Mouse (Mus musculus): ENCODE measurements around the gene AC170998.1. TPM values are rescaled to one million over a fixed set of nuclear protein-coding genes. Genes with fewer than 3 reads are reported as not detected.

Gene AC170998.1
- polyA plus RNA-seq, 1 experiment from 2014 or later = 0.95 TPM

DNA sequence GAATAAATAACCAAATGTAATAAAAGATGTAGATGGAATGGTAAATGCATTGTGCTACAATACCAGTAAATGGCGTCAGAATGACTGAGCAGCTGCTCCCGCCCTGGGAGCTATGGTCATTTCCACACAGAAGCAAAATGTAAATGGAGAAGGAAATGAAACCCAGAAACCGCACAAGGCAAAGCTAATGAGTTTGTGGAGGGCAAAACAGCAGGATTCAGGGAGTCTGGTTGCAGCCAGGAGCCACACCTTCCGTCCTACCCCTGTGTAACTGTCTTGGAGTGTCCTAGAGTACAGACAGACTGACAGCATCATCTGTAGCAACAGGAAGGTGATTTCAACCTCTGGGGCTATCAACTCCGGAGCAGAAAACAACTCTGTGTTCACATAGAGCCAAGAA is 30.6 kb downstream of the AC170998.1 start:
- Histone ChIP-seq H3K4me1 (ENCODE audit: control insufficient read depth, insufficient read depth, low read length) (no peaks in the 10 kb centered on the region), H3K9me3 (ENCODE audit: control insufficient read depth, low read length) (no peaks in the 10 kb centered on the region), H3K9ac (ENCODE audit: low read length) (no peak overlapping the region), H3K27me3 (ENCODE audit: control insufficient read depth, insufficient read depth, low read length) (no peaks in the 10 kb centered on the region), H3K27ac (ENCODE audit: low read depth, low read length) (no peak overlapping the region), H3K4me3 (ENCODE audit: low read depth, low read length) (no peak overlapping the region), H3K4me2 (ENCODE audit: low read depth) (no peak overlapping the region), H3K36me3 (ENCODE audit: control insufficient read depth, insufficient read depth, low read length) (no peaks in the 10 kb centered on the region)
- ATAC-seq (ENCODE audit: insufficient read depth, low FRiP score, low TSS enrichment) (no peak), DNase-seq (ENCODE audit: low spot score) (no peak)
- WGBS = 71% methylated on average over 5 of the region's 5 CpGs

DNA sequence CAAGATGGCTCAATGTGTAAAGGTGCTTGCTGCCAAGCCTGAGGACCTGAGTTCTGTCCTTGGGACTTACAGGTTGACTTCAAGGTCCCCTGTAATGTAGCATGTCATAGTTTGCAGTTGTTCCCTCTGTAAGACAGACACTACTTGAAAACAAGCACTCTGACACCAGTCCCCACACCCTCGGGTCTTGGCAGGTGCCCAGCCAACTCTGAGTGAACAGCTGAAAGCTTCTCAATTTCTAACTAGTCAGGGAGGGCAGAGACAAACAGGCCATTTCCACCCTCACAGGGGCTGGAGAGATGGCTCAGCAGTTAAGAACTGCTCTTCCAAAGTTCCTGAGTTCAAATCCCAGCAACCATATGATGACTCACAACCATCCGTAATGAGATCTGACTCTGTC is 31.6 kb downstream of the AC170998.1 start:
- WGBS = 94% methylated on average over 2 of the region's 2 CpGs

DNA sequence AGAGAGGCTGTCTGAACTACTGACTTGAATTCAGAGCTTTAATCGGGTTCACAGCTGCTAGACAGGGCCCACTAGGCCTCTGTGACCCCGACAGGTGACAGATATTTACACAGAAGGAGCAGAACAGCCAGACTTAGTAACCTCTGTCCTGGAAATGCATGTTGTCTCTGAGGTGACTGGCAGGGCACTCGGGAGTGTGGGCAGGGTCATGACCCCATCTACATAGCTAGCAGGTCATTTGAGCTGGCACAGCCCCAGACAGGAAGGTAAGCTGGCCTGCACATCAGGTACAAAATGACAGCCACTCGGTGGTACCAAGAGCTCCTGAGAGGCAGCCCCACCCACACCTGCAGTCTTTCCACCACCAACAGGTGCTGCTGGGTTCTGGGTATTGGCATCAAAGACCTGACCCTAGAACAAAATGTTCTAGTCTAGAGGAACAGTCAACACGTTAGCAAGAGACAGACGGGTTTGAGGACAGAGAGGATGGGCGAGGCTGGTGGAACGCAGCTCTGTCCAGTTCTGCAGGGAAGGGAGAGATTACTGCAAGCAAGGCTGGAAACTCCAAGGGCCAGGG is 34.9 kb downstream of the AC170998.1 start:
- Histone ChIP-seq H3K4me3 (ENCODE audit: low read depth, low read length) (no peak overlapping the region), H3K27ac (ENCODE audit: low read depth, low read length) (no peak overlapping the region), H3K9me3 (ENCODE audit: control insufficient read depth, low read length) (no peaks in the 10 kb centered on the region), H3K4me1 (ENCODE audit: control insufficient read depth, insufficient read depth, low read length) (no peaks in the 10 kb centered on the region), H3K27me3 (ENCODE audit: control insufficient read depth, insufficient read depth, low read length) (no peaks in the 10 kb centered on the region), H3K4me2 (ENCODE audit: low read depth) (no peak overlapping the region), H3K9ac (ENCODE audit: low read length) (no peak overlapping the region), H3K36me3 (ENCODE audit: control insufficient read depth, insufficient read depth, low read length) (no peaks in the 10 kb centered on the region)
- DNase-seq (ENCODE audit: low spot score) (no peak), ATAC-seq (ENCODE audit: insufficient read depth, low FRiP score, low TSS enrichment) (no peak)
- 70% methylated on average over 8 of the region's 8 CpGs for WGBS

More for the DNA sequence above, 31.6 kb downstream of the AC170998.1 start:
- Histone ChIP-seq H3K27ac (ENCODE audit: low read depth, low read length) (no peak overlapping the region), H3K9me3 (ENCODE audit: control insufficient read depth, low read length) (no peaks in the 10 kb centered on the region), H3K9ac (ENCODE audit: low read length) (no peak overlapping the region), H3K4me2 (ENCODE audit: low read depth) (no peak overlapping the region), H3K27me3 (ENCODE audit: control insufficient read depth, insufficient read depth, low read length) (no peaks in the 10 kb centered on the region), H3K4me3 (ENCODE audit: low read depth, low read length) (no peak overlapping the region), H3K36me3 (ENCODE audit: control insufficient read depth, insufficient read depth, low read length) (no peaks in the 10 kb centered on the region), H3K4me1 (ENCODE audit: control insufficient read depth, insufficient read depth, low read length) (no peaks in the 10 kb centered on the region)
- DNase-seq (ENCODE audit: low spot score) = no peak
- no peak for ATAC-seq (ENCODE audit: insufficient read depth, low FRiP score, low TSS enrichment)

- no peak overlapping the region for H3K27ac ChIP-seq (ENCODE audit: low read depth, low read length)
- no peaks in the 10 kb centered on the region for H3K4me1 ChIP-seq (ENCODE audit: control insufficient read depth, insufficient read depth, low read length)
- DNase-seq (ENCODE audit: low spot score) (peak; percentile 69), ATAC-seq (ENCODE audit: insufficient read depth, low FRiP score, low TSS enrichment) (no peak)
- H3K36me3 ChIP-seq (ENCODE audit: control insufficient read depth, insufficient read depth, low read length) = no peaks in the 10 kb centered on the region
- no peaks in the 10 kb centered on the region for H3K9me3 ChIP-seq (ENCODE audit: control insufficient read depth, low read length)
- H3K27me3 ChIP-seq (ENCODE audit: control insufficient read depth, insufficient read depth, low read length) = no peaks in the 10 kb centered on the region
- H3K4me3 ChIP-seq (ENCODE audit: low read depth, low read length) = no peak overlapping the region
- WGBS = 20% methylated on average over 3 of the region's 3 CpGs
- H3K9ac ChIP-seq (ENCODE audit: low read length) = no peak overlapping the region
- H3K4me2 ChIP-seq (ENCODE audit: low read depth) = no peak overlapping the region
Measured at GRCm38 (mm10) chr17:28761871-28762270, 36.0 kb downstream of the AC170998.1 start.

DNA sequence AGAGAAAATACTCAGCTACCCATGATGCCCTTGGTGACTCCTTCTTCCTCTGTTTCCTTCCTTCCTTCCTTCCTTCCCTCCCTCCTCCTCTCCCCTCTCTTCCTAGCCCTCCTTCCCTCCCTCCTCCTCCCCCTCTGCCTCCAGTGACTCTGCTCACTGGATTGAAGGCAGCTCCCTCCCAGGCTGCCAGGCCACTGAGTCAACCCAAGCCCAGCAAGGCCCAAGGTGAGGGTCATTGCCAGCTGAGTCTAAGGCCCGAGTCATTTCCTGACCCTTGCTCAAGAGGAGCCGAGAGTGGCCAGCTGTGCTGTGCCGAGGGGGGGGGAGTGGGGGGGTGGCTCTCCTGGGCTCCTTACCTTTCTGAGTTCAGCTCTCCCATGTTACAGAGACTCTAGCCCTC is 40.3 kb downstream of the AC170998.1 start:
- no peak for ATAC-seq (ENCODE audit: insufficient read depth, low FRiP score, low TSS enrichment)
- Histone ChIP-seq H3K4me2 (ENCODE audit: low read depth) (no peak overlapping the region), H3K4me1 (ENCODE audit: control insufficient read depth, insufficient read depth, low read length) (peaks cover 9% of the 10 kb centered on the region; the same call in 1 of the 2 replicates), H3K36me3 (ENCODE audit: control insufficient read depth, insufficient read depth, low read length) (no peaks in the 10 kb centered on the region), H3K9ac (ENCODE audit: low read length) (no peak overlapping the region), H3K9me3 (ENCODE audit: control insufficient read depth, low read length) (no peaks in the 10 kb centered on the region), H3K27ac (ENCODE audit: low read depth, low read length) (no peak overlapping the region), H3K27me3 (ENCODE audit: control insufficient read depth, insufficient read depth, low read length) (peaks cover 30% of the 10 kb centered on the region), H3K4me3 (ENCODE audit: low read depth, low read length) (no peak overlapping the region)
- DNase-seq (ENCODE audit: low spot score) = no peak
- 74% methylated on average over 3 of the region's 3 CpGs for WGBS

DNA sequence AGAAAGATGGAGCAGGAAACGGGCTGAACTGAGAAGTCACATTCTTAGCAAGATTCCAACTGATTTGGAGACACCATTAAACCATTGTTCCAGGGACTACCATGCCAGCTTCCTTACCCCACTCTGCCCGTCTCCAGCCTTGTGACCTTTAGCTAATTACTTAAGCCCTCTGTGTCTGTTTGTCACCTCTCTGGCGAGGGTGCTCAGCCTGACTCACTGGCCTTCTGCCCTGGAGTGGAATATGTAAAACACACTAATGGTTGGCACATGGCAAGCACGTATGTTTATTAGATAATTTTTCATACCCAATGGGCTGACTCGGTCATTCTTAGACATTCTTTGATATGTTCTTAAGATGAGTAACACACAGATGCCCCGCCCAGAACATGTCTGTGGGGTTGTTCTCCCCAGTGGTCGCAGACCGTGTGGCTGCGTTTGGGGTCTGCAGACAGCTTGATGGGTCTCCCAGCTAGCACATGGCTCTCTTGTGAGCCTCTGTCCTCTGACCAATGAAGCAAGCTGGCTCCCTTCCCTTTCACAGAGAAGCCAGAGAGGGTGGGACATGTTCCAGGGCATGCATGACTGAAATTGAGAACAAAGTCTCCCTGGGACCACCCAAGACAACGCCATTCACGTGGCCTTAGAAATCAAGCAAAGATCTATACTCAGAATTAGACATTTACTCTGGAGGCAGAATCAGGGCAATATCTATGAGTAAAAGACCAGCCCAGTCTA is 41.1 kb downstream of the AC170998.1 start:
- Histone ChIP-seq H3K4me1 (ENCODE audit: control insufficient read depth, insufficient read depth, low read length) (peaks cover 9% of the 10 kb centered on the region; the same call in 1 of the 2 replicates), H3K27me3 (ENCODE audit: control insufficient read depth, insufficient read depth, low read length) (peaks cover 33% of the 10 kb centered on the region)
- 80% methylated on average over 11 of the region's 11 CpGs for WGBS

DNA sequence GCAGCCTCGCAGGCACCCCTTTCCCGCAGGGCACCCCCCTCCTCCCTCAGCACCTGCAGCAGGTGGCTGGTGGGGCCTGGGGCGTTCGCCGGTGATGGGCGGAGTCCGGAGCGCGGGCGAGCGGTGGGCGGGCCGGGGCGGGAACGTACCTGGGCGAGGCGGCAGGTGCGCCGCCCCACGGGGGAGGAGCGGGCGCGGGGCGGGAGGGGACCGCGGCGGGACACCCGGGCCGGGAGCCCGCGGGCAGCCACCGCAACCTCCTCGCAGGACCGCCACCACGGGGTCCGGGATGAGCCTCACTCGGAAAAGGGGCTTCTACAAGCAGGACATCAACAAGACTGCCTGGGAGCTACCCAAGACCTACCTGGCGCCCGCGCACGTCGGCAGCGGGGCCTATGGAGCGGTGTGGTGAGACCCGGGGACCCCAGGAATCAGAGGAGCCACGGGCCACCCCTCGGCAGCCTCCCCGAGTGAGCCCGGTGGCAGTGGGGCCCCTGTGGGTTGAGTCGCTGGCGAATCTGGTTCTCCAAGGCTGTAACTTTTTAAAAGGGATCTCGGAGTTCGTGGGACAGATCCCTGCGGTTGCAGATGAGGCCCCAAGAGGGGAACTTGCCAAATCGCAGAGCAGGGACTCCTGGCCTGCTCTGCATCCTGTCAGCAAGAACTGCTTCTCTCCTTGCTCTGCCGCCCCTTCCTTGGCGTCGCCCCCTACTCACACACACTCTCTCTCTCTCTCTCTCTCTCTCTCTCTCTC is 43.4 kb downstream of the AC170998.1 start, which contains the start of gene Mapk13:
Gene Mapk13 (plus strand): TSS at position 177 of the 754 bp plus-strand sequence.
- Histone ChIP-seq H3K27ac (ENCODE audit: low read depth, low read length) (no peak within 1 kb of the TSS), H3K4me3 (ENCODE audit: low read depth, low read length) (peak within 1 kb of the TSS; percentile 25), H3K9me3 (ENCODE audit: control insufficient read depth, low read length) (no peaks in the 10 kb centered on the region), H3K4me1 (ENCODE audit: control insufficient read depth, insufficient read depth, low read length) (peaks cover 9% of the 10 kb centered on the region; the same call in 1 of the 2 replicates), H3K27me3 (ENCODE audit: control insufficient read depth, insufficient read depth, low read length) (peaks cover 33% of the 10 kb centered on the region), H3K4me2 (ENCODE audit: low read depth) (peak within 1 kb of the TSS; percentile 51), H3K9ac (ENCODE audit: low read length) (peak within 1 kb of the TSS; percentile 26; the same call in 1 of the 2 replicates), H3K36me3 (ENCODE audit: control insufficient read depth, insufficient read depth, low read length) (no peaks in the 10 kb centered on the region)
- peak; percentile 31 for DNase-seq (ENCODE audit: low spot score)
- no peak for ATAC-seq (ENCODE audit: insufficient read depth, low FRiP score, low TSS enrichment)
- 2% methylated on average over 51 of the region's 58 CpGs for WGBS

More for the DNA sequence above, 41.1 kb downstream of the AC170998.1 start:
- Histone ChIP-seq H3K4me3 (ENCODE audit: low read depth, low read length) (no peak overlapping the region), H3K27ac (ENCODE audit: low read depth, low read length) (no peak overlapping the region), H3K9ac (ENCODE audit: low read length) (no peak overlapping the region), H3K9me3 (ENCODE audit: control insufficient read depth, low read length) (no peaks in the 10 kb centered on the region), H3K36me3 (ENCODE audit: control insufficient read depth, insufficient read depth, low read length) (no peaks in the 10 kb centered on the region), H3K4me2 (ENCODE audit: low read depth) (no peak overlapping the region)
- DNase-seq (ENCODE audit: low spot score) (no peak), ATAC-seq (ENCODE audit: insufficient read depth, low FRiP score, low TSS enrichment) (no peak)

- H3K36me3 ChIP-seq (ENCODE audit: control insufficient read depth, insufficient read depth, low read length) = no peaks in the 10 kb centered on the region
- no peak overlapping the region for H3K27ac ChIP-seq (ENCODE audit: low read depth, low read length)
- H3K9ac ChIP-seq (ENCODE audit: low read length) = peak overlapping the region; percentile 26; the same call in 1 of the 2 replicates
- ATAC-seq (ENCODE audit: insufficient read depth, low FRiP score, low TSS enrichment) (no peak), DNase-seq (ENCODE audit: low spot score) (peak; percentile 34)
- H3K4me1 ChIP-seq (ENCODE audit: control insufficient read depth, insufficient read depth, low read length) = peaks cover 9% of the 10 kb centered on the region; the same call in 1 of the 2 replicates
- 5% methylated on average over 24 of the region's 24 CpGs for WGBS
- H3K9me3 ChIP-seq (ENCODE audit: control insufficient read depth, low read length) = no peaks in the 10 kb centered on the region
- H3K27me3 ChIP-seq (ENCODE audit: control insufficient read depth, insufficient read depth, low read length) = peaks cover 33% of the 10 kb centered on the region
- peak overlapping the region; percentile 51 for H3K4me2 ChIP-seq (ENCODE audit: low read depth)
- peak overlapping the region; percentile 25 for H3K4me3 ChIP-seq (ENCODE audit: low read depth, low read length)
Measured at GRCm38 (mm10) chr17:28769875-28770421, 44.1 kb downstream of the AC170998.1 start.

Measured in neural tube, embryonic 11.5 days (tissue).